Mouse (Mus musculus): ENCODE measurements at regions not wholly inside any gene's neighbourhood (a gene's known extent, or its start where the extent isn't known, plus 50 kb on each side); places are given as distances from the start of the nearest gene placed in this dataset.

- DNase-seq (ENCODE audit: low spot score) = peak; percentile 66
These were observed 61.0 kb upstream of the Lpcat1 start for GRCm38 (mm10) chr13:73405720-73406629.

DNA sequence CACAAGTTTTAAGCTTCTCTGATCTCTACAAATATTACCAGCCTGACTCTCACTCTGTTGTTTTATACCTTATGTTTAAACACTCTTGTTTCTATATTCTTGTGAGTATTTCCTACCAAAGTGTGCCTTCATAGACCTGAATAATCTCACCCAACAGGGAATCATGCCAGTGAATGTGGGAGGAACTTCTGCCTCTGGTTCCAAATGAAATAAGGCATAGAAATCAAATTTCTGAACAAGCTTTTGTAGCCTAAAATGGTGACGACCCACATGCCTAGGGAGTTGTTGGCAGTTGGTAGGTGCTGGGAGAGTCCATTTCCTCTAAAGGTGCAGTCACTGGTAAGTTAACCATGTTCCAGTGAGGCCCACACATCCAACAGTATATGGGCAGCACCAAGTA is 66.1 kb upstream of the Lpcat1 start:
- DNase-seq (ENCODE audit: low spot score) = no peak

DNA sequence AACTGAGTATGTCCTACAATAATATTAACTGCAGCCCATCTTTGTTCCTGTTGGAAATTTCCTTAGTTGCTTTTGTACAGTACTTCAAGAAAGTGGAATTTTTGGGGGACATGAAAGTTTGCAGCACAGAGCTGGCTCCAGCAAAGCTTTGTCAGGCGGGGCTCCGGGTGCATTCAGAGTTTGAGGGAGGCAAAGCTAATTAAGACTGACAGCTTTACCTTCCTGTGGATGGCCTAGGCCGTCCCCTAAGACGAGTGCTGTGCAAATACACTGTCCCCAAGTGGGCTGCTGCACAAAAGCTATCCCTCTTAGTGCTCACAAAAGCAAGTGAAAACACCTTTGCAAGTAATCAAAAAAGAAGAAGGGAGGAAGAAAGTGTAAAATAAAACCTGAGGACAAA is 68.7 kb upstream of the Ndufs6 start:
- no peak for DNase-seq (ENCODE audit: low spot score)

GRCm38 (mm10) chr13:73395856-73396255 is 67.5 kb upstream of the Ndufs6 start:
- no peak for DNase-seq (ENCODE audit: low spot score)

GRCm38 (mm10) chr13:73389051-73389450 is 60.7 kb upstream of the Ndufs6 start:
- no peak for DNase-seq (ENCODE audit: low spot score)

- peak; percentile 16 for DNase-seq (ENCODE audit: low spot score)
These were observed 55.2 kb upstream of the Ndufs6 start for GRCm38 (mm10) chr13:73383585-73383984.
